Comparison of ENCODE assay signal across 8 mouse cellular contexts in genomic region chr14:121405546-121405945, GRCm38 (mm10). TPM values are rescaled to one million over a fixed set of nuclear protein-coding genes. Genes with fewer than 3 reads are reported as not detected.
A peak's percentile ranks its signal among the peaks of the same experiment; 100 is the strongest.
DNase-seq lines count a peak whose midpoint lies in the region; ATAC-seq lines count a peak whose summit lies in the region.
"Had no signal": no experiment of that assay in that cellular context is flagged by ENCODE, and none has a peak within 500 bp of the region (broad histone marks: within the 10 kb centered on the region; RNA-seq: fewer than 3 reads in every experiment).

No protein-coding gene starts in this region.

- no peaks in the 10 kb centered on the region for H3K36me3 ChIP-seq in forebrain, embryonic 16.5 days (ENCODE audit: control insufficient read depth, insufficient read depth)
- no peaks in the 10 kb centered on the region for H3K36me3 ChIP-seq in limb, embryonic 15.5 days
- no peaks in the 10 kb centered on the region for H3K36me3 ChIP-seq in stomach, embryonic 16.5 days (ENCODE audit: control insufficient read depth, insufficient read depth, low read length)

- no peaks in the 10 kb centered on the region for H3K27me3 ChIP-seq in forebrain, embryonic 16.5 days (replicated peaks; ENCODE audit: control insufficient read depth, insufficient read depth, low read length)
- H3K27me3 ChIP-seq in limb, embryonic 15.5 days, result no peaks in the 10 kb centered on the region
- no peaks in the 10 kb centered on the region for H3K27me3 ChIP-seq in stomach, embryonic 16.5 days (ENCODE audit: control insufficient read depth, insufficient read depth, low read length)

- no peak overlapping the region for H3K27ac ChIP-seq in forebrain, embryonic 16.5 days (ENCODE audit: low read length)
- no peak overlapping the region for H3K27ac ChIP-seq in limb, embryonic 15.5 days
- no peak overlapping the region for H3K27ac ChIP-seq in stomach, embryonic 16.5 days (ENCODE audit: low read length)

- 61% methylated on average over 15 of the region's 15 CpGs for WGBS in forebrain, embryonic 16.5 days
- 39% methylated on average over 15 of the region's 15 CpGs for WGBS in limb, embryonic 15.5 days
- 42% methylated on average over 15 of the region's 15 CpGs for WGBS in stomach, embryonic 16.5 days

- no peak for ATAC-seq in forebrain, embryonic 16.5 days
- ATAC-seq in limb, embryonic 15.5 days (ENCODE audit: insufficient number of reproducible peaks, low FRiP score, low TSS enrichment, low read depth), result no peak
- no peak for ATAC-seq in stomach, embryonic 16.5 days (ENCODE audit: insufficient read depth, low FRiP score)

- peak; percentile 35 for DNase-seq in retina, embryonic 14.5 days (ENCODE audit: low spot score)
- DNase-seq in retina, postnatal 1 day, result no peak
- no peak for DNase-seq in layer of hippocampus, adult 18-20 months (ENCODE audit: low spot score in 2 of 2)
- DNase-seq in adrenal gland, postnatal 10 days, result no peak
- DNase-seq: lung, postnatal 14 days had no signal

- H3K4me3 ChIP-seq in forebrain, embryonic 16.5 days (replicated peaks; ENCODE audit: low read length), result peak overlapping the region; percentile 31
- H3K4me3 ChIP-seq in limb, embryonic 15.5 days, result no peak overlapping the region
- H3K4me3 ChIP-seq in stomach, embryonic 16.5 days (replicated peaks; ENCODE audit: low read length), result peak overlapping the region; percentile 14

- peak overlapping the region; percentile 46 for H3K4me2 ChIP-seq in forebrain, embryonic 16.5 days (ENCODE audit: low read length)
- peak overlapping the region; percentile 35 for H3K4me2 ChIP-seq in limb, embryonic 15.5 days
- H3K4me2 ChIP-seq in stomach, embryonic 16.5 days (ENCODE audit: low read depth, low read length), result peak overlapping the region; percentile 40

- no peaks in the 10 kb centered on the region for H3K9me3 ChIP-seq in forebrain, embryonic 16.5 days (ENCODE audit: control insufficient read depth, low read length)
- H3K9me3 ChIP-seq in limb, embryonic 15.5 days, result no peaks in the 10 kb centered on the region
- H3K9me3 ChIP-seq in stomach, embryonic 16.5 days (replicated peaks; ENCODE audit: control insufficient read depth, low read length), result 0 out of 2 replicates have a peak, but pooled peaks cover 4% of the 10 kb centered on the region

- H3K4me1 ChIP-seq in forebrain, embryonic 16.5 days (replicated peaks; ENCODE audit: control insufficient read depth, insufficient read depth, low read length), result no peaks in the 10 kb centered on the region
- H3K4me1 ChIP-seq in limb, embryonic 15.5 days, result 0 out of 2 replicates have a peak, but pooled peaks cover 3% of the 10 kb centered on the region
- H3K4me1 ChIP-seq in stomach, embryonic 16.5 days (ENCODE audit: control insufficient read depth, insufficient read depth, low read length), result 0 out of 2 replicates have a peak, but pooled peaks cover 5% of the 10 kb centered on the region

- no peak overlapping the region for H3K9ac ChIP-seq in forebrain, embryonic 16.5 days (replicated peaks; ENCODE audit: low read depth, low read length)
- no peak overlapping the region for H3K9ac ChIP-seq in limb, embryonic 15.5 days
- no peak overlapping the region for H3K9ac ChIP-seq in stomach, embryonic 16.5 days (ENCODE audit: low read length)

RNA-seq across cellular contexts. Expression of gene Stk24, which starts 25.7 kb away (rescaled TPM):
- 20.5 and 23.4 TPM in 2 replicates for polyA plus RNA-seq in forebrain, embryonic 16.5 days (2015; fragmentation: Nextera tagmentation; extraction: Ambion mirVana)
- polyA plus RNA-seq in limb, embryonic 15.5 days (2015; fragmentation: Nextera tagmentation; extraction: Ambion mirVana), result 34.9 and 42.0 TPM in 2 replicates
- polyA plus RNA-seq in stomach, embryonic 16.5 days (2015; fragmentation: Nextera tagmentation; extraction: Ambion mirVana), result 33.2 and 33.6 TPM in 2 replicates
- 10 to 100 TPM; 66.9 to 67.5 TPM for total RNA-seq in layer of hippocampus, adult 18-20 months (2021)
- 10 to 100 TPM; 82.8 to 91.1 TPM for total RNA-seq in adrenal gland, postnatal 10 days (2021)
